21 mouse cellular contexts compared by ENCODE assay signal in genomic region chr8:13163563-13163962, GRCm38 (mm10). TPM values are rescaled to one million over a fixed set of nuclear protein-coding genes. Genes with fewer than 3 reads are reported as not detected.
DNase-seq lines count a peak whose midpoint lies in the region; ATAC-seq and TF ChIP-seq lines count a peak whose summit lies in the region.
"Had no signal": no experiment of that assay in that cellular context is flagged by ENCODE, and none has a peak within 500 bp of the region (broad histone marks: within the 10 kb centered on the region; RNA-seq: fewer than 3 reads in every experiment).

No protein-coding gene starts in this region.

- TF ChIP-seq POLR2A in MEL (IDR thresholded peaks at IDR 0.05; ENCODE audit: control insufficient read depth in 1 of 2, insufficient read depth in 1 of 2, low read depth in 1 of 2, low read length in 2 of 2, poor library complexity in 1 of 2) = no peak

- H3K36me3 ChIP-seq in MEL (ENCODE audit: control insufficient read depth in 1 of 2, insufficient read depth in 2 of 2, low read length in 2 of 2) = peaks cover 30 to 36% of the 10 kb centered on the region in 2 experiments
- peaks cover 34% of the 10 kb centered on the region for H3K36me3 ChIP-seq in liver, postnatal 0 days (replicated peaks; ENCODE audit: insufficient read depth, low read length)

- TF ChIP-seq RAD21 in MEL (IDR thresholded peaks at IDR 0.05; ENCODE audit: low read depth, low read length) = no peak

- peak overlapping the region; percentile 13; the same call in 1 of the 2 replicates for H3K27ac ChIP-seq in MEL (ENCODE audit: control insufficient read depth, low read depth, low read length)
- H3K27ac ChIP-seq in liver, postnatal 0 days (ENCODE audit: low read depth) = peak overlapping the region; percentile 36; the same call in 1 of the 2 replicates
- H3K27ac ChIP-seq: embryonic facial prominence, embryonic 15.5 days; limb, embryonic 15.5 days; midbrain, embryonic 10.5 days; neural tube, embryonic 13.5 days; stomach, postnatal 0 days had no signal

- H3K4me2 ChIP-seq in liver, postnatal 0 days (ENCODE audit: low read depth, low read length) = peak overlapping the region; percentile 10
- H3K4me2 ChIP-seq: embryonic facial prominence, embryonic 15.5 days; limb, embryonic 15.5 days; neural tube, embryonic 13.5 days had no signal

- H3K27me3 ChIP-seq in MEL (ENCODE audit: control insufficient read depth in 1 of 2, insufficient read depth in 2 of 2, low read length in 2 of 2) = no peaks in the 10 kb centered on the region
- H3K27me3 ChIP-seq in liver, postnatal 0 days (ENCODE audit: insufficient read depth, low read length) = no peaks in the 10 kb centered on the region
- H3K27me3 ChIP-seq: embryonic facial prominence, embryonic 15.5 days; limb, embryonic 15.5 days; neural tube, embryonic 13.5 days had no signal

- peak; percentile 90 to 96 for TF ChIP-seq EP300 in MEL (IDR thresholded peaks at IDR 0.05; ENCODE audit: low read depth in 1 of 2, low read length in 2 of 2)
- peak; percentile 92 for TF ChIP-seq EP300 in liver, postnatal 0 days (IDR thresholded peaks at IDR 0.05; ENCODE audit: low read depth)

- 10% methylated on average over 1 of the region's 1 CpGs for WGBS in liver, postnatal 0 days (ENCODE audit: insufficient replicate concordance)

- peaks cover 62% of the 10 kb centered on the region for H3K79me2 ChIP-seq in MEL (ENCODE audit: control insufficient read depth, insufficient read depth, low read length, poor library complexity)

- TF ChIP-seq CTCF in MEL (IDR thresholded peaks at IDR 0.05 in 2 of 3, conservative IDR thresholded peaks at IDR 0.05 in 1 of 3; ENCODE audit: control insufficient read depth in 1 of 3, insufficient read depth in 1 of 3, low read depth in 2 of 3, low read length in 3 of 3, poor library complexity in 1 of 3, severe bottlenecking in 1 of 3) = no peak
- TF ChIP-seq CTCF in liver, postnatal 0 days (IDR thresholded peaks at IDR 0.05; ENCODE audit: low read depth) = no peak

- H3K4me1 ChIP-seq in MEL (ENCODE audit: control insufficient read depth in 1 of 2, insufficient read depth in 2 of 2, low read length in 2 of 2) = peaks cover 17 to 23% of the 10 kb centered on the region in 2 experiments
- H3K4me1 ChIP-seq in liver, postnatal 0 days (ENCODE audit: insufficient read depth) = peaks cover 34% of the 10 kb centered on the region

- no peak overlapping the region for H3K9ac ChIP-seq in MEL (ENCODE audit: control insufficient read depth, low read depth, low read length, poor library complexity, severe bottlenecking)
- H3K9ac ChIP-seq in liver, postnatal 0 days (replicated peaks) = 0 out of 2 replicates have a peak overlapping the region, but pooled peaks have one; percentile 12
- H3K9ac ChIP-seq: embryonic facial prominence, embryonic 15.5 days; limb, embryonic 15.5 days; neural tube, embryonic 13.5 days had no signal

- DNase-seq in kidney, adult 9 months = peak; percentile 48
- DNase-seq in kidney, adult 18-20 months = no peak
- peak; percentile 63 for DNase-seq in MEL (ENCODE audit: low read depth, low spot score)
- no peak for DNase-seq in liver, postnatal 0 days
- DNase-seq in left cerebral cortex, postnatal 4 days = no peak
- DNase-seq: adrenal gland, postnatal 10 days; cerebellum, adult 18-20 months; cerebellum, postnatal 25 days; heart, adult 11 months; kidney, adult 11 months; kidney, postnatal 25 days; lung, postnatal 14 days had no signal

- no peaks in the 10 kb centered on the region for H3K9me3 ChIP-seq in MEL (replicated peaks; ENCODE audit: insufficient read depth, low read length)
- H3K9me3 ChIP-seq in liver, postnatal 0 days (ENCODE audit: low read length) = no peaks in the 10 kb centered on the region
- H3K9me3 ChIP-seq: embryonic facial prominence, embryonic 15.5 days; limb, embryonic 15.5 days; midbrain, embryonic 10.5 days; neural tube, embryonic 13.5 days had no signal

- H3K4me3 ChIP-seq in MEL (ENCODE audit: control insufficient read depth in 1 of 2, insufficient read depth in 1 of 2, low read depth in 2 of 2, low read length in 2 of 2) = no peak overlapping the region
- H3K4me3 ChIP-seq in liver, postnatal 0 days (ENCODE audit: low read depth, low read length) = no peak overlapping the region
- H3K4me3 ChIP-seq: embryonic facial prominence, embryonic 15.5 days; limb, embryonic 15.5 days; midbrain, embryonic 10.5 days; neural tube, embryonic 13.5 days had no signal

- intact Hi-C loops in left cerebral cortex, postnatal 4 days (cut with DNase I) = no loop called here

- peak; percentile 37 for ATAC-seq in common myeloid progenitor, adult 5-6 weeks (replicated peaks; ENCODE audit: low read depth, poor library complexity, severe bottlenecking)
- peak; percentile 24 for ATAC-seq in liver, postnatal 0 days
- ATAC-seq in monocyte, adult 5-6 weeks (replicated peaks; ENCODE audit: insufficient number of reproducible peaks, low FRiP score, low TSS enrichment, poor library complexity, severe bottlenecking) = no peak
- ATAC-seq: activated CD4-positive, CD25-positive, alpha-beta regulatory T cell, adult 4 months; hindbrain, embryonic 16.5 days had no signal

TF ChIP-seq in MEL, 35 proteins besides CTCF, POLR2A, EP300 and RAD21 (continues in another document):
- TF ChIP-seq TAL1 (IDR thresholded peaks at IDR 0.05; ENCODE audit: low read length) = peak; percentile 75
- TF ChIP-seq USF1 (IDR thresholded peaks at IDR 0.05; ENCODE audit: low read depth, low read length) = peak; percentile 25; the same call in 1 of the 2 replicates
- TF ChIP-seq RCOR1 (IDR thresholded peaks at IDR 0.05; ENCODE audit: low read depth, low read length) = peak; percentile 97
- peak; percentile 72 for TF ChIP-seq MXI1 (IDR thresholded peaks at IDR 0.05; ENCODE audit: low read depth, low read length)
- TF ChIP-seq USF2 (IDR thresholded peaks at IDR 0.05; ENCODE audit: borderline replicate concordance in 1 of 2, insufficient read depth in 1 of 2, low read depth in 1 of 2, low read length in 2 of 2) = no peak
- peak; percentile 83 for TF ChIP-seq ETS1 (IDR thresholded peaks at IDR 0.05; ENCODE audit: low read depth, low read length)
- no peak for TF ChIP-seq HCFC1 (IDR thresholded peaks at IDR 0.05; ENCODE audit: low read depth, low read length)
- 0 out of 2 replicates have a peak, but pooled peaks have one; percentile 35 for TF ChIP-seq MYB (IDR thresholded peaks at IDR 0.05; ENCODE audit: low read depth, low read length)
- TF ChIP-seq BHLHE40 (IDR thresholded peaks at IDR 0.05; ENCODE audit: borderline replicate concordance, low read depth, low read length) = peak; percentile 81
- TF ChIP-seq MEF2A (IDR thresholded peaks at IDR 0.05; ENCODE audit: extremely low read depth, insufficient replicate concordance, low read depth, low read length, poor library complexity, severe bottlenecking) = 0 out of 2 replicates have a peak, but pooled peaks have one; percentile 15
- peak; percentile 96 for TF ChIP-seq GATA1 (IDR thresholded peaks at IDR 0.05; ENCODE audit: low read depth, low read length)
- no peak for TF ChIP-seq ZKSCAN1 (IDR thresholded peaks at IDR 0.05; ENCODE audit: low read depth, low read length)
- TF ChIP-seq MAFK (IDR thresholded peaks at IDR 0.05; ENCODE audit: borderline replicate concordance, low read depth, low read length) = peak; percentile 57; the same call in 1 of the 2 replicates
- peak; percentile 79 for TF ChIP-seq SIN3A (IDR thresholded peaks at IDR 0.05; ENCODE audit: low read length)
- TF ChIP-seq KAT2A (conservative IDR thresholded peaks at IDR 0.05; ENCODE audit: low read depth, low read length) = no peak
- 0 out of 2 replicates have a peak, but pooled peaks have one; percentile 34 for TF ChIP-seq MAX (IDR thresholded peaks at IDR 0.05; ENCODE audit: low read length)
- TF ChIP-seq POLR2AphosphoS2 (IDR thresholded peaks at IDR 0.05; ENCODE audit: low read length) = peak; percentile 37; the same call in 1 of the 2 replicates
- TF ChIP-seq POLR2AphosphoS5 (IDR thresholded peaks at IDR 0.05; ENCODE audit: borderline replicate concordance, low read depth, low read length) = no peak
- TF ChIP-seq CHD2 (IDR thresholded peaks at IDR 0.05; ENCODE audit: low read length) = no peak

RNA-seq across cellular contexts. Expression of gene Lamp1, which starts 4.6 kb away (rescaled TPM):
- total RNA-seq in MEL (2012; rRNA removed) = 191 and 205 TPM in 2 replicates
- polyA plus RNA-seq in MEL (2012; ENCODE audit: insufficient read depth in 1 of 2, insufficient read length in 2 of 2, low read depth in 1 of 2, low replicate concordance in 2 of 2, missing spikeins in 1 of 2) = 100 to 1,000 TPM; 109 to 233 TPM
- total RNA-seq in common myeloid progenitor, adult 5-6 weeks (2017) = 149 and 164 TPM in 2 replicates
- polyA plus RNA-seq in liver, postnatal 0 days (2015; fragmentation: Nextera tagmentation; extraction: Ambion mirVana) = 199 and 206 TPM in 2 replicates
- 344 to 634 TPM (median 510 TPM) in 3 replicates for total RNA-seq in monocyte, adult 5-6 weeks (2017)
- total RNA-seq in left cerebral cortex, postnatal 4 days (2021) = 100 to 1,000 TPM; 241 to 259 TPM

RNA-seq across cellular contexts. Expression of gene Grtp1, which starts 36.9 kb away (rescaled TPM):
- 8.2 and 11.9 TPM in 2 replicates for total RNA-seq in MEL (2012; rRNA removed)
- 10 to 100 TPM in 1 of 2 experiments, not detected in 1; 15.1 TPM for polyA plus RNA-seq in MEL (2012; ENCODE audit: insufficient read depth in 1 of 2, insufficient read length in 2 of 2, low read depth in 1 of 2, low replicate concordance in 2 of 2, missing spikeins in 1 of 2)
- 0.27 TPM in 1 of 2 replicates, not detected in the other for total RNA-seq in common myeloid progenitor, adult 5-6 weeks (2017)
- 10.6 and 12.1 TPM in 2 replicates for polyA plus RNA-seq in liver, postnatal 0 days (2015; fragmentation: Nextera tagmentation; extraction: Ambion mirVana)
- total RNA-seq in monocyte, adult 5-6 weeks (2017) = 0.57 to 0.85 TPM in 2 of 3 replicates, not detected in the other
- 1 to 10 TPM; 7.8 to 8.9 TPM for total RNA-seq in left cerebral cortex, postnatal 4 days (2021)

RNA-seq across cellular contexts. Expression of gene Cul4a, which starts 58.1 kb away (rescaled TPM):
- total RNA-seq in MEL (2012; rRNA removed) = 62.3 and 81.4 TPM in 2 replicates
- polyA plus RNA-seq in MEL (2012; ENCODE audit: insufficient read depth in 1 of 2, insufficient read length in 2 of 2, low read depth in 1 of 2, low replicate concordance in 2 of 2, missing spikeins in 1 of 2) = 100 to 1,000 TPM in 1 of 2 experiments, 10 to 100 TPM in 1; 56.2 to 131 TPM
- 118 TPM in 2 replicates for total RNA-seq in common myeloid progenitor, adult 5-6 weeks (2017)
- polyA plus RNA-seq in liver, postnatal 0 days (2015; fragmentation: Nextera tagmentation; extraction: Ambion mirVana) = 60.5 and 62.9 TPM in 2 replicates
- total RNA-seq in monocyte, adult 5-6 weeks (2017) = 46.1 to 54.5 TPM (median 48.9 TPM) in 3 replicates
- 10 to 100 TPM; 67.0 to 67.3 TPM for total RNA-seq in left cerebral cortex, postnatal 4 days (2021)

RNA-seq across cellular contexts. Expression of gene Pcid2, which starts 58.3 kb away (rescaled TPM):
- total RNA-seq in MEL (2012; rRNA removed) = 45.1 and 50.1 TPM in 2 replicates
- 10 to 100 TPM; 68.1 to 90.6 TPM for polyA plus RNA-seq in MEL (2012; ENCODE audit: insufficient read depth in 1 of 2, insufficient read length in 2 of 2, low read depth in 1 of 2, low replicate concordance in 2 of 2, missing spikeins in 1 of 2)
- 22.3 and 27.2 TPM in 2 replicates for total RNA-seq in common myeloid progenitor, adult 5-6 weeks (2017)
- polyA plus RNA-seq in liver, postnatal 0 days (2015; fragmentation: Nextera tagmentation; extraction: Ambion mirVana) = 6.7 and 8.8 TPM in 2 replicates
- 20.6 to 37.0 TPM (median 28.1 TPM) in 3 replicates for total RNA-seq in monocyte, adult 5-6 weeks (2017)
- 10 to 100 TPM; 31.5 to 33.8 TPM for total RNA-seq in left cerebral cortex, postnatal 4 days (2021)

Comparison
In these comparisons a context has a peak if more than half of its experiments do, and no peak if none do; other contexts are left out.
1. DNase-seq: peak in kidney, adult 9 months (single experiment) and MEL (single experiment); none in kidney, adult 18-20 months (single experiment), liver, postnatal 0 days (single experiment) and left cerebral cortex, postnatal 4 days (single experiment).